Mouse (Mus musculus) liver, adult 2 months (tissue): ENCODE measurements around the gene Gm11111.

ENCODE experiments used
- CTCF ChIP-seq: fragments of 200-500 bp; IDR thresholded peaks from 2 replicates; pipeline ENCODE4 v1.5.1; 2011; ENCODE audit warnings: low read depth, low read length, control low read depth
- POLR2A ChIP-seq: fragments of 200-500 bp; IDR thresholded peaks from 2 replicates; pipeline ENCODE4 v1.6.1; 2011; ENCODE audit warnings: low read length, control low read depth; ENCODE audit not compliant: insufficient read depth; ENCODE audit errors: extremely low read depth

DNA sequence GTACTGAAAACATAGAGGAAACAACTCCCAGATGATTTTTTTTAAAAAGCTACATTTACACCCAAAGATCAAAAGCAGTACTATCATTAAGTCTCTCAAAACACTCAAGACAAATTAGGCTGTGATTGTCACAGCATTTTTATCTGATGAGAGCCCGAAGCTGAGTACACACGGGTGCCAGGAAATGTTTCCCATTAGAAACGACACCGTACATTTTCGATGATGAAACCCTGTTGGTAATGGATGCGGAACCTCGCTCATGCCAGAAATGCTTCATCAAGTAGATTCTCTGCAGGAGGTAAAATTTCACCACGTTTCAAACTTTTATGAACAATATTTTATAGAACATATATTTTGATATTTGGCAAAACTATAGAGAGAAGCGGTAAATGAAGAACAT lies 10.3 kb downstream of the Gm11111 start:
- TF ChIP-seq POLR2A (no peak), CTCF (no peak)
